In the genomic region with DNA sequence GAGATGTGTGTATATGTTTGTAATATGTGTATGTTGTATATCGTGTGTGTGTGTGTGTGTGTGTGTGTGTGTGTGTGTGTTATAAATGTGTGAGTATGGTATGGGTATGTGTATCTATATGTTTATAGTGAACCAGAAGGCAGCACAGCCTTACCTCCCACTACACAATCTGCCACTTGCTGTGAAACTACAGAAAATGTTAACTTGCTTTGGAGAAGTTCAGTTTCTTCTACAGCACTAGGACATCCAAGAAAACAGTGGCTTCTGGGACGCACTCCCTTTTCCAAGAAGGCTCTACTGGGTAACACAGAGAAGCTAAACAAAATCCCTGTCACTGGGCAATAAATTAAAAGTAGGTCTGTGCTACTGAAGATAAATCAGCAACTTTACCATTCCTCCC, we compare ENCODE assay signal across 15 mouse cellular contexts.
DNase-seq lines count a peak whose midpoint lies in the region; ATAC-seq lines count a peak whose summit lies in the region.
"Had no signal": no experiment of that assay in that cellular context is flagged by ENCODE, and none has a peak within 500 bp of the region (broad histone marks: within the 10 kb centered on the region; RNA-seq: fewer than 3 reads in every experiment).

No protein-coding gene starts in this region.

- no peak for ATAC-seq in erythroblast, adult 5-6 weeks (replicated peaks; ENCODE audit: low FRiP score, poor library complexity, severe bottlenecking)
- ATAC-seq: forebrain, embryonic 14.5 days; forebrain, embryonic 16.5 days had no signal

- peak; percentile 9 for DNase-seq in layer of hippocampus, adult 9-11 months
- no peak for DNase-seq in layer of hippocampus, adult 8-10 months (ENCODE audit: low spot score in 2 of 2)
- DNase-seq in right cerebral cortex, postnatal 10 days (ENCODE audit: low spot score in 2 of 2) = peak; percentile 30 to 61
- no peak for DNase-seq in right cerebral cortex, postnatal 25 days
- DNase-seq: adrenal gland, adult 2 months; adrenal gland, postnatal 10 days; adrenal gland, postnatal 25 days; cerebellum, adult 11-12 months; cerebellum, adult 2 months; cerebellum, adult 9-10 months; cerebellum, postnatal 10 days; cerebellum, postnatal 25 days had no signal

Comparison
In these comparisons a context has a peak if more than half of its experiments do, and no peak if none do; other contexts are left out.
1. DNase-seq: peak in layer of hippocampus, adult 9-11 months (single experiment) and right cerebral cortex, postnatal 10 days (2 of 2); none in layer of hippocampus, adult 8-10 months (0 of 2) and right cerebral cortex, postnatal 25 days (single experiment).